Mouse (Mus musculus) brain, adult 2 months (tissue): ENCODE data around the gene Bicc1.
"Not testable (repeated sequence)": the region's sequence is repeated elsewhere in the genome, so short reads cannot be mapped to it uniquely, and the experiment has no call there.

Experiments
- DNase-seq: peaks from one replicate; pipeline ENCODE4 v3.0.0; 2011; ENCODE audit warnings: low read depth, low spot score

Gene Bicc1

DNA sequence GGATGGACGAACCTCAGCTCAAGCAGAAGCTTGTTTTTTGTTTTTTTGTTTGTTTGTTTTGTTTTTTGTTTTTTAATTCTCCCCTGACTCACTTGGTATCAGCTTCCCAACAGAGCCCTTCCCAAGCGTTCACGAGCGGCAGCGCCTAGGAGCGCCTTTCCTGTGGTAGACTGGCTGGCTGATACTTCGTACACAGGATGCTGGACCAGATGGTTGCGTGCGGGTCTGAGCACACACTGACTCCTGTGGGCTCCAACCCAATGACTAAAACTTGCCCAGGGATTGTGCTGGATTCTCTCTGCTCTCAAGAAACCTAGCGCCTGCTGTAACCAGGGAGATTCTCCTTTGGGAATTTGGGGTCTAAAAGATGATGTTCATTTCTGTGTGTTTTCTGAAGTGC, 211.2 kb downstream of the Bicc1 start:
- DNase-seq: peak; percentile 64

DNA sequence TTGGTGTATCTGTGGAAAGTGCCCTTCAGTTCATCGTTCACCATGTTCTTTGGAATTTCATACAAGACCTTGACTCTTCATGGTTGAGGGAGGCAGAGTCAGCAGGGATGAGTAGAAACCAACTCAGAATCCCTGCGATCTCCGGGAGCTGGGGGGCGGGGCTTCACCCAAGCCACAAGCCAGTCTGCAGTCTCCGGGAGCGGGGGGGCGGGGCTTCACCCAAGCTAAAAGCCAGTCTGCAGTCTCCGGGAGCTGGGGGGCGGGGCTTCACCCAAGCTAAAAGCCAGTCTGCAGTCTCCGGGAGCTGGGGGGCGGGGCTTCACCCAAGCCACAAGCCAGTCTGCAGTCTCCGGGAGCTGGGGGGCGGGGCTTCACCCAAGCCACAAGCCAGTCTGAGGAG, 213.4 kb downstream of the Bicc1 start:
- DNase-seq: not testable (repeated sequence)

DNA sequence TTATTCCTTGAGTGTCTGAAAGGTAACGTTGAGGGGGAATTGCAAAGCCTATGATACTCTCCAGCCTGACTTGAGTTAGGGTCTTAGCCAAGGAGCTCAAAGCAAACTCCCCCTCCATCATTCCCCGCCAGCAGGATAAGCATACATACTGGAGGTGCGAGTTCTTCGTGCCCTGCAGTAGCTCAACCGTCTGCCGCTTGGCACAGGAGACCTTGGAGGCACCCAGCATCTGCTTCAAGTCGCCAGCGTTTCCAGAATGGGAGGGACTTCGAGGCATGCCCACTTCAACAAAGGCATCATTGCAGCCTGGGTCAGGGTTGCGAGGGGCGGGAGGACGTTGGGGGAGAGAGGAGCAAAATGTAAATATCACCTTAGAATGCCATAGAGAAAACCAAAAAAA, 214.4 kb downstream of the Bicc1 start:
- DNase-seq: no peak

DNA sequence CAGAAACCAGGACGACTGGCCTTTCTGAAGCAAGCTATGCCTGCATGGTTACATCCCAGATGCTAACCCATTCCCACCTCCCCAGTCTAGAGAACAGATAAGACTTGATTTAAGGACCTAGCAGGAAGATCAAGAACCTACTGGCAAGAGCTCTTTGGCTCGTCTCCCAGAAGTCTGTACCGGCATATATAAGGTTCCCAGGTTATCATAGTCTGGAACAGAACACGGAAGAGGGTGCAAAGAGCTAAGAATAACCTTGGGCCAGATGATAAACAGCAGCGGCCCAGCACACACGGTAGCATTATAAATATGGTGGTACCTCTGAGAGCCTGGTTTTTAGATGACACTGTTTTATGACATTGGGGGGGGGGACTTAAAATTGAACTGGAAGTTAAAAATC, 217.9 kb downstream of the Bicc1 start:
- no peak for DNase-seq

- no peak for DNase-seq
Observed at GRCm38 (mm10) chr10:70939751-70940150, 219.7 kb downstream of the Bicc1 start.

GRCm38 (mm10) chr10:70937450-70937849, 222.1 kb downstream of the Bicc1 start:
- peak; percentile 7 for DNase-seq

DNA sequence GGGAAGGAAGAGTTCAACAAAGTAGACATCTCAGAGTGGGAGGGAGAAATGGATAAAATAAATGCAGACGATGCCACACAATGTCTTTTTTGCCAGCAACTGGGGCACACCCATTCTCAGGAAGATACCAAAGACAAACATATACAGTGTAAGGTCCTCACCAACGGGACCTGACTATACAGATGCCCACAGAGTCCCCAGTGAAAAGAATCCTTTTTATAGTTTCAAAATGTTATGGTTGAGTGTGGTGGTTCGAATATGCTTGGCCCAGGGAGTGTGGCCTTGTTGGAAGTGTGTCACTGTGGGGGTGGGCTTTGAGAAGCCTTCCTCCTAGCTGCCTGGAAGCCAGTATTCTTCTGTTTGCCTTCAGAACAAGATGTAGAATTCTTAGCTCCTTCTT, 223.5 kb downstream of the Bicc1 start:
- DNase-seq: no peak

DNA sequence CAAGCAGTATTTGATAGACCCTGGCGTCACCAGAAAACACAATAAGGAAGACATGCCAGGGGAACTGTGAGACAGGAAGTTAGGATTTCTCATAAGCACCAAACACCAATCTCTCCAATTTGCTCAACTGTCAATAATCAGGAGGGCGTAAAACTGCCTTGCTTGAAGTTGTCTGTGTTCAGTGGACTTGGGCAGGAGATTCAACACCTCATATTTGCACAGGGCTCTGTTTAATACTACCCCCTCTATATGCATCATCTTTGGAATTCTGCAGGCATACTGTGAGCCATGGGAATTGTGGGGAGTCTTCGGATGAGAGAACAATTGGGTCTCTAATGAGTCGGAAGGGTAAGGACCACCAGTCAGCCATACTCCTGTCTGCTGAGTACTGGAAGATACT, 233.4 kb downstream of the Bicc1 start:
- no peak for DNase-seq

DNA sequence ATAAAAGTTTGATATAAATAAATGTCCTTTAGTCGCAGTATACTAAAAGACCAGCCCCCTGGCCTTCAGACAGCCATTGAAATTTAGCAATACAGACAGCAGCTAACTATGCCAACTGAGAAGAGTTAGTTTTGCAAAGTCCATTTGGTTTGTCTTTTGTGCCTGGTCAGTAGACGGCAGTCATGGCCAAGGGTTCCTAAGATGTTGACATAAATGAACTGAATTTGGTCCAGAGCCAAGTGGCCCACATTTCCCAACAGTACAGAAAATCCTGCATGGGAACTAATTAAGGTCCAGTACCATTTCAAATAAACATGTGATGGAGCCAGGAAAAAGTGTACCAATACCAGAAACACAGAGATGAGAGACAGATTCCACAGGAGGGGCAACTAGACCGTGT, 235.2 kb downstream of the Bicc1 start:
- DNase-seq: no peak

DNA sequence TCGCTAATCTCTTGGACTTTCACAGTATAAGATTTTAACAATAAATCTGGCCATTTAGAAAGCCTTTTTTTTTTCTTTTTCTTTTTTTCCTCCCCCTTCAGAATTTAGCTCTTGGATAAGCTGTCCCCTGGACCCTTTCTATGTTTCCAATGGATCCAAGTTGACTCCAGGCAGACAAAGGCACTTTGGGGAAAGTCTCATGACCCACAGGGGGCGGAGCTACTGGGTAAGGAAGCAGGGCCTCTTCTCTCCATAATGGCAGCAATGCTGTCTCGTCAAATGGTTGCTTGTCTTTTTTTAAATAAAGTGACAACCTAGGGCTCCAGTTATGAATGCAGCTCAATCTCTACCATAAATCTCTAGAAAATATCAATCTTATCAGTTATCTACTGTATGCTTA, 235.6 kb downstream of the Bicc1 start:
- no peak for DNase-seq

- DNase-seq: no peak
Observed at GRCm38 (mm10) chr10:70921481-70921880, 238.0 kb downstream of the Bicc1 start.

DNA sequence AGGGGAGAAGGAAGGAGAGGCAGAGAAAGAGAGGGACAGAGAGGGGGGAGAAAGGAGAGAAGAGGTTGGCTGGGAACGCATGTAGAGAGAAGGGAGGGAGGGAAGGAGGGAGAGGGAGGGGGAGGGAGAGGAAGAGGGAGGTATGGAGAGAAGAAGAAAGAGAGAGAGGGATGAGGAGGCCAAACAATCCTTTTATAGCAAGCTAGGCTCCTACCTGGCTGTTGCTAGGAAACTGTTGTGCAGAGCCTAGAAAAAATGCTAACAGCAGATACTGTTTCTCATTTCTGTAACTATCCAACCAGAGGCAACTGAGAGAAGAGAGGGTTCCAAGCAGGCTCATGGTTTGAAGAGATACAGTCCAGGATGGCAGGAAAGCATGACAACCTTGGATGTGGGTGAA, 239.6 kb downstream of the Bicc1 start:
- DNase-seq: peak; percentile 53

DNA sequence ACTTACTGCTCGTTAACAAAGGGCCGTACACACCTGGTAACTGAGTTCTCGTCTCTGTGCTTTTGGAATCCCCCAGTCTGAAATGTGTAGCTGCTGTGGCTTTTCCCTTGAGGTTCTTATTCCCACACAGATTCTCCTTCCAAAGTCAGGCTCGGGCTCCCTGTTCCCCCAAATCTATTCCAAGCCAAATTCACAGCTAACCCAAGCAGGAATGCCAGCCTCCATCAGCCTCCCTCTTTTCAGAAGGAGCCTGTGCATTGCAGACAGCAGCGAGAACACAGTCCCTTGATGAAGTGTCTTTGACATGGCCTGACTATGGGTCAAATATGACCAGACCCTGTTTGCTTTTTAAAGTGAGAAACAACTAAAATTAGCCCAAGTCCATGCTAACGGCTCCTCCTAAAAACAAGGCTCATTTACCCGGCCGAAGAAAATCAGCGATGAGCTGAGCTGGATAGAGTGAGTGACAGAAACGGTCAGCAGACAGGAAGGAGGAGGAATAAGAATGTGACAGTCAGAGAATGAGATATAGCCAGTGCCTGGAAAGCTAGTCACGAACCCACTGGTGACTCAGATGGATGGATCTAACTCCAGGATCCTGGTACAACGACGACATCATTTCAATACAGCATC, 240.4 kb downstream of the Bicc1 start:
- peak; percentile 70 for DNase-seq

GRCm38 (mm10) chr10:70916697-70917096, 242.8 kb downstream of the Bicc1 start:
- DNase-seq: no peak

GRCm38 (mm10) chr10:70915096-70915495, 244.4 kb downstream of the Bicc1 start:
- DNase-seq: no peak

- DNase-seq: no peak
Observed at GRCm38 (mm10) chr10:70903936-70904335, 255.6 kb downstream of the Bicc1 start.

DNA sequence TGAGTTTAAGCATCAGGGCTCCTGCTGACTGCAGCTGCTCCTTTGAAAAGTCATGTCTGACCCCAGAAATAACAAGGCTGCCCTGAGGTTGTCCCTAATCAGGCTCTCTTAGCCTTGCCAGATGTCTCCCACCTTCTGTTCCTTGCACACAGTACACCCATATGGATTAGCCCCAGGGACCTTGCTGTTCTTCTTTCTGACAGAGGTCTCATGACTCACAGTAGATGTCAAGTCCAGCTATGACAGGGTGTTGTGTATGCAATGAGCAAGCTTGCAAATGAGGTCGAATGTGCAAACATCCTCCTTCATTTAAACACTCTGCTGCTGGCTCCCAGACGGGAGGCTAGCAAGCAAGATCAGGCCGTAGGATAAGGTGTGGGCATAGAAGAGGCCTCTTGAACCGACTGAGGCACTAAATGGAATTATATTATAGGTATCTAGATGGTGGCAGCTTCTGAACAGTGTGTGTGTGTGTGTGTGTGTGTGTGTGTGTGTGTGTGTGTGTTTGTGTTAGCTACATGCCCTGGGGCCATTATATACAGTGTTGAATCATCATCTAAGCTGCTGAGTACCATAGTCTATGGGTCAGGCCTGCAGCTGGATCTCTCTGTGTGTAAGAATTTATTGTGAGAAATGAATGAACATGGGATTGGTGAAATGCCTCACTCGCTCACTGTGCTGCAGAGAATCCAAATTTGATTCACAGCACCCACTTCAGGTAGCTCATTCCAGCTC, 256.6 kb downstream of the Bicc1 start:
- DNase-seq: peak; percentile 43

DNA sequence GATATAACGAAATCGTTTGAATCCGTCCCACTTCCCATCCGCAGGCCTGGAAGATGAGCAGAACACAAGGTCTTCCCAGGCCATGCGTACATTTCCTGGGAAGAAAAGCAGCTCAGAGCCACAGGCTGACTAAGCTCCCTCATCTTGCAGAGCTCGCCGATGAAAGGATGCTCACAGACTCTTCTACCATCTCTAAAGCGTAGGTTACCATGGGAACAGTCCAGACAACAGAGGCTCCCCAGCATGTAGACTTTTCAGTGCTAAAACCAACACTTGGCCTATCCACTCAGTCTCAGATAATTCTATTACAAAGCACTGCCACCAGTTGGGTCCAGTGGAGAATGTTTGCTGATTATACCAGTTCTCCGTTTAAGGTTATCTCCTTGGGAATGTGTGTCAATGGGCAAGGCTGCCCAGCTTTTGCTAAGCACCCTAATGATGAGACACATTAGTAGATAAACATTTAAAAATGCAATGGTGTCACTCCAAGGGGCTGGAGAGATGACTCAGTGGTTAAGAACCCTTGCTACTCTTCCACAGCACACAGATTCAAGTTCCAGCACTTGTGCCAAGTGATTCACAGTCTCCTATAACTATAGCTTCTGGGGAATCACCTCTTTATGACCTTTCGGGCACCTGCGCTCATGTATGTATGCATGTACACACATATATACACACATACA, 258.2 kb downstream of the Bicc1 start:
- DNase-seq: peak; percentile 87

DNA sequence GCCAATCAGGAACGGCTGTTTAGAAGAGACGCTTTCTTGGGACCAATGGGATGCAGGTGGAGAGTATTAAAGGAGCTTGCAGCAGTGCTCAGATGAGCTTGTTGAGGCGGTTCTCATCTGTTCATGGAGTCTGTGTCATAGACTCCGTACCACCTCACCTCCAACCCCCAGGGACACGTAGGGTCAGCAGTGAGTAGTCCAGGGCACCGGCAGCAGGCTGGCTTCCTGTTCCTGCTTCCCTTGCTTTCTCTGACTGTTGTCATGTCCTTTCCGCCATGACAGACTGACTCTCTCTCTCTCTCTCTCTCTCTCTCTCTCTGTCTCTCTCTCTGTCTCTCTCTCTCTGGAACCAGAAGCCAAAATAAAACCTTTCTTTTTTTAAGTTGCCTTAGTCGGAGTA, 263.6 kb downstream of the Bicc1 start:
- no peak for DNase-seq

DNA sequence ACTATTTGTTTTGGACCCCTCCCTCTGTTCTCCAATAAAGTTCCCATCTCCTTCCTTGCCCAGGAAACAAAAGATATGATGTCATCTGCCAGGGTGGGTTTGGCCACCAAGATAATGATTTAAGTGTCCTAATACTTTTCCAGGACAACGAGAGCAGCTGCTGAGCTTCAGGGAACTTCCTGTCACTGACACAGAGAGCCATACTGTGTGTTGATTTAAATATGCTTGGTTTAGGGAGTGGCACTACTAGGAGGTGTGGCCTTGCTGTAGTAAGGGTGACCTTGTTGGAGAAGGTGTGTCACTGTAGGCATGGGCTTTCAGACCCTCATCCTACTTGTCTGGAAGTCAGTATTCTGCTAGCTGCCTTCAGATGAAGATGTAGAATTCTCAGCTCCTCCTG, 281.5 kb downstream of the Bicc1 start:
- no peak for DNase-seq

DNA sequence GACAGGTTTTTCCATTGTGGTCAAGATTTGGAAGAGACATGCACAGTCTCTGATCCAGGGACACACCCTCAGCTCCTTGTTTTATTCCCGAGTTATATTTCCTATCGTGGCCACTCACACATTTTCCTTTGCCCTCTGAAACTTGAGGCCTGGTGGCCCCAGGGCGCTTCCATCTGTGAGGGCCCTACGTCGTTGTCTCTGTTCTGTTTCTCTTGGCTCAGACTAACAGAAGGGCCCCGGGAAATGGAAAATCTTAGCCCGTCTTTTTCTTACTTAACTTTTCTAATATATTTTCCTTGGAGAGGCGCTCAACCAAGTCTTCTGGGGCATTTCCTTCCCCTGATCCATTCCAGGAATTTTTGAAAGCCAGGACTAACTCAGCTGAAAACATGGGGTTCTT, 281.9 kb downstream of the Bicc1 start:
- no peak for DNase-seq

GRCm38 (mm10) chr10:70876522-70876921, 283.0 kb downstream of the Bicc1 start:
- no peak for DNase-seq

DNA sequence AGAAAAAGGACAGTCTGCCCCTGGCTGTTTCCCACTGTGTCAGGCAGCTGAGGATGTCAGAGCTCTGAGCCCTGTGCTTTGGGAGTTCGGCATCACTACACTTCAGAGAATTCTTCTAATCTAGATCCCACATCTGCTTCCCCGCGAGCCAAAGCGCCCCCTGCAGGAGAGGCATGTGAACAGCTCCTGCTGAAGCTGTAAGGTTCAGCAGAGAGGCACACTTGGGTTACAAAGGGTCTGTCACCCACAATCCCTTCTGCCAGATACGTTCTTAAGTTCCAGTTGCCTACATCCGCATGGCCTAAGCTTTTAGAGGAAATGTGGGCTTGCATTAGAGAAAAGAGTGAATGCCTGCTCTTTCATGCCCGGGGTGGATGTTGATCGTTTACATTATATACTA, 283.4 kb downstream of the Bicc1 start:
- no peak for DNase-seq
